Mouse (Mus musculus) heart, postnatal 25 days (tissue): ENCODE results near the gene A930017K11Rik. TPM values are rescaled to one million over a fixed set of nuclear protein-coding genes. Genes with fewer than 3 reads are reported as not detected.

Source experiments
- DNase-seq: peaks from one replicate; pipeline ENCODE4 v3.0.0; 2022; ENCODE audit warnings: low spot score
- intact Hi-C: fragments of 180-260 bp; cut with DNase I; formaldehyde crosslinking; loops from one replicate; pipeline ENCODE4 v1.15.1; 2025
- total RNA-seq, 2 experiments: library from RNA; stranded (reverse); gene quantifications; 2 replicates each; pipeline ENCODE4 v1.2.3; 2021

A930017K11Rik gene
- total RNA-seq: under 1 TPM; 0.17 to 0.18 TPM

- intact Hi-C loops: no loop called here
- DNase-seq: no peak
These were observed at the start of gene A930017K11Rik for GRCm38 (mm10) chr17:25951803-25952623. A930017K11Rik (minus strand) TSS chr17:25952565.

GRCm38 (mm10) chr17:25998425-25998824 lies 46.1 kb upstream of the A930017K11Rik start:
- no peak for DNase-seq
- intact Hi-C loops: no loop called here

- no peak for DNase-seq
- intact Hi-C loops: no loop called here
These were observed 41.1 kb upstream of the A930017K11Rik start for GRCm38 (mm10) chr17:25993489-25993888.

GRCm38 (mm10) chr17:25992274-25992673 lies 39.9 kb upstream of the A930017K11Rik start:
- intact Hi-C loops: no loop called here
- no peak for DNase-seq

- DNase-seq: no peak
- intact Hi-C loops: no loop called here
These were observed 38.0 kb upstream of the A930017K11Rik start for GRCm38 (mm10) chr17:25990331-25990730.

- peak; percentile 91 for DNase-seq
- intact Hi-C loops: loop anchor here (5.0 kb wide), 1 partner anchor 43 kb away; the partner anchor contains the start of genes Nhlrc4 and Pigq
These were observed 33.2 kb upstream of the A930017K11Rik start, which contains the start of gene Capn15 for GRCm38 (mm10) chr17:25985306-25986294. Capn15 (minus strand) TSS chr17:25985796.

GRCm38 (mm10) chr17:25984556-25985305 lies 32.4 kb upstream of the A930017K11Rik start:
- intact Hi-C loops: loop anchor here (5.0 kb wide), 1 partner anchor 42 kb away; the partner anchor contains the start of genes Nhlrc4 and Pigq

GRCm38 (mm10) chr17:25984066-25984465 lies 31.7 kb upstream of the A930017K11Rik start:
- intact Hi-C loops: no loop called here
- DNase-seq: no peak

More at GRCm38 (mm10) chr17:25984556-25985305, 32.4 kb upstream of the A930017K11Rik start:
- no peak for DNase-seq

GRCm38 (mm10) chr17:25982913-25983312 lies 30.5 kb upstream of the A930017K11Rik start:
- DNase-seq: no peak
- intact Hi-C loops: loop anchor here (2.0 kb wide), 1 partner anchor 60 kb away; no protein-coding TSS in a partner anchor

GRCm38 (mm10) chr17:25980854-25981253 lies 28.5 kb upstream of the A930017K11Rik start:
- DNase-seq: no peak
- intact Hi-C loops: no loop called here

GRCm38 (mm10) chr17:25979829-25980738 lies 27.7 kb upstream of the A930017K11Rik start:
- DNase-seq: no peak
- intact Hi-C loops: no loop called here

GRCm38 (mm10) chr17:25970954-25971707 lies 18.8 kb upstream of the A930017K11Rik start:
- no peak for DNase-seq
- intact Hi-C loops: no loop called here

- intact Hi-C loops: no loop called here
- no peak for DNase-seq
These were observed 18.1 kb upstream of the A930017K11Rik start for GRCm38 (mm10) chr17:25970448-25970847.

GRCm38 (mm10) chr17:25968176-25968575 lies 15.8 kb upstream of the A930017K11Rik start:
- DNase-seq: no peak
- intact Hi-C loops: loop anchor here (5.0 kb wide), 1 partner anchor 76 kb away; no protein-coding TSS in a partner anchor

GRCm38 (mm10) chr17:25967652-25968051 lies 15.3 kb upstream of the A930017K11Rik start:
- no peak for DNase-seq
- intact Hi-C loops: loop anchor here (5.0 kb wide), 1 partner anchor 75 kb away; no protein-coding TSS in a partner anchor

- intact Hi-C loops: no loop called here
- no peak for DNase-seq
These were observed 11.9 kb upstream of the A930017K11Rik start for GRCm38 (mm10) chr17:25964271-25964670.

- intact Hi-C loops: no loop called here
- no peak for DNase-seq
These were observed 10.1 kb upstream of the A930017K11Rik start for GRCm38 (mm10) chr17:25962413-25962905.
